Mouse (Mus musculus) v-Abl transformed pro-B cells (cell line): Measurements from ENCODE around the gene Gstm5.

ENCODE experiments used
- in situ Hi-C, 2 experiments: fragments of 400-800 bp; cut with MboI; formaldehyde crosslinking; loops; one replicate each; pipeline ENCODE4 v1.15.1; 2025; ENCODE audit not compliant: unreplicated experiment in 2 of 2

The Gstm5 gene

DNA sequence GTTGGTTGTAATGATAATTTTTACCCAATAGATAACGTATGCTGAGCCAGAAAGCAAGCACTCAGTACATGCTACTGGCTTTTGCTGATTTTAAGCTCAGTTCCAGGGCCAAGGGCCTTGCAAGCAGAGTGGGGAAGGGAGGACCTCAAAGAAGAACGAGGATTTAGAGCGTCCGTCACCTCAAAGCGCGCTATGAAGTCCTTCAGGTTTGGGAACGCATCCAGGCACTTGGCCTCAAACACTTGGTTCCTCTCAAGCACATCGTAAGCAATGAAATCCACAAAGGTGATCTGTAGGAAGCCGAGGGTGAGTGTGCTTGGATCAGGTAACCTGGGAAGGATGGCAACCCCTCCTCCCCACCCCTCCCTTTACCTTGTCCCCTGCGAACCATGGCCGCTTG lies 33.1 kb downstream of the Gstm5 start:
- in situ Hi-C loops, result no loop called here

DNA sequence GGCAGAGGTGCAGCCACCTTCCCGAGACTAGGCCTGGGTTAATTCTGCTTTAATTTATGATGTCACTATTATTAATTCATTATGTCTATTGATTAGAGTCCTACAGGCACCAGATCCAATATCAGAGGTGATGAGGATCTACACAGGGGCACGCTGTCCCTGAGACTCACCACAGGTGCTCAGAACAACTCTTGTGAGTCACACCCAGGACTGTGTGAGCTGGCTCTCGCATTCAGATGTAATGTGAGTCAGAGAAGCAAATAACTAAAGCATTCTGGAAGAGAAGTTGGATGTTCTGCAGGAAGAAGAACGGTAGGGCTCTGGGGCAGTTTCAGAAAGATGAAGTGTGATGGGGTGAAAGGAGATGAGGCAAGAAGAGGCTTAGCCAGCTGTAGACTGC lies 33.6 kb downstream of the Gstm5 start:
- in situ Hi-C loops, result no loop called here

DNA sequence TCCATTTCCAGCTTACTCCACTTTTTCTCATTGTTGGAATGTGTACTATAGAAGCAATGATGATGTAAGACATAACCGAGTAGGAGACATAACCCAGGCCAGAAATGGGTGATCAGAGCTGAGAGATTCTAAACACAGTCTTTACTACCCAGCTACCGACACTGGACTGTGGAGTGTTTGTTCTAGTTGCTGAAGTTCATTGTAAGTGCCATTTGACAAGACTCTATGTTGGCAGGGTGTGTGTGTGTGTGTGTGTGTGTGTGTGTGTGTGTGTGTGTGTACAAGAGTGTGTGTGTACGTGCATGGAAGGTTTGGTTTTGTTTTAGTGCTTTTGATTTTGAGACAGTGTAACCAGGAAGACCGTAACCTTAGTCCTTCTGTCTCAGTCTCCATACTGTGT lies 34.1 kb downstream of the Gstm5 start:
- in situ Hi-C loops, result loop anchor here in 1 of 2 experiments (10.0 kb wide), 2 partner anchors 125 to 215 kb away; partner anchors contain the start of gene Gnai3

DNA sequence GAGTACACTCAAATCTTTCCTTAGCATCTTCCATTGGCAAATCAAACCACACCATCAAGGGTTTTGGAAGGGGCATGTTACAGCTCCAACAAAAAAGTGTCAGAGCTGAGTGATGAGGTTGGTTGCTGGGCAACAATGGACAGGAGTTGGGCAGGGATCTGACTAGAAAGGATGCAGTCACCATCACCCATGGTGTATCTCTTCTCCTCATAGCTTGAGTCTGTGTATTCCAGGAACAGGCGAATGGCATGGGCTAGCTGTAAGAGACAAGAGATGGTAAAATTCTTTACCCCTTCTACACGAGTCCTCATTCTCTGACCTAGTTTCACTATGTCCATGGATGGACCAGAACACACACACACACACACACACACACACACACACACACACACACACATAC lies 35.5 kb downstream of the Gstm5 start:
- in situ Hi-C loops, result loop anchor here in 1 of 2 experiments (10.0 kb wide), 2 partner anchors 124 to 214 kb away; partner anchors contain the start of gene Gnai3

DNA sequence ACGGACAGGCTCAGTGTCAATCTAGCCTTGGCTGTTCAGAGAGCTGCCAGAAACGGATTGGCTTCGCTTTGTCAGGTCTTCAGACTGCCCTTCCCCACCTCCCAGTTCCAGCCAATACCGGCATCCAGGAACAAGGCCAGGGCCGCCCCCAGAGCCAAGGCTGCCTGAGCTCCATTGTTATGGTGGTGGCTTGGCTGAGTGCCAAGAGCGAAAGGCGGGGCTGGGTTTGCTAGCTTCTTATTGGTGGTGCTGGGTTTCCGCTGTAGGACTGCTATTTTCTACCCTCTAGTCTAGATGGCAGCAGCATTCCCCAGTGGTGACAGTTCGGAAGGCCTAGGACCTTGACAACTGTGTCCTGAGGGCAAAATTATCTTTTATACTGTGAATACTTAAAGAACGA lies 36.0 kb downstream of the Gstm5 start, which contains the start of gene Gstm7:
Gene Gstm7, minus strand, starts transcription at position 148 of the 400 bp plus-strand sequence.
- in situ Hi-C loops, result loop anchor here in 1 of 2 experiments (10.0 kb wide), 2 partner anchors 123 to 213 kb away; partner anchors contain the start of gene Gnai3

DNA sequence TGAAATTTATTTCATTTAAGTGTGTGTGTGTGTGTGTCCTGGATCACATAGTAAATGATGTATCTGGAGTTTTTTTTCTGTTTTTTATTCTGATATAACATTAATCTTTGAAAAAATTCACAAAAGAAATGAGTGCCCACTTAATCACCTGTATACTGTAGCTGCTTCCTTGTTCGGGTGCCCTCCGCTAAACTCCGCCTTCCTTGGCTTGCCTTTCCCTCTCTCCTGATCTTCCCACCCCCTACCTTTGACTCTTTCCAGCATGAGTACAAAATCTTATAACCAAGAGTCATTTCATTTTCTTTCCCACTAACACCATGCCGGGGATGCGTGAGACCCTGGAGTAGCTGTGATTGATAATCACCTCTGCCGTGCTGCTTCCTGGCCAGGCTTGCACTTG lies 36.5 kb downstream of the Gstm5 start:
- in situ Hi-C loops, result loop anchor here in 1 of 2 experiments (10.0 kb wide), 2 partner anchors 123 to 213 kb away; partner anchors contain the start of gene Gnai3

DNA sequence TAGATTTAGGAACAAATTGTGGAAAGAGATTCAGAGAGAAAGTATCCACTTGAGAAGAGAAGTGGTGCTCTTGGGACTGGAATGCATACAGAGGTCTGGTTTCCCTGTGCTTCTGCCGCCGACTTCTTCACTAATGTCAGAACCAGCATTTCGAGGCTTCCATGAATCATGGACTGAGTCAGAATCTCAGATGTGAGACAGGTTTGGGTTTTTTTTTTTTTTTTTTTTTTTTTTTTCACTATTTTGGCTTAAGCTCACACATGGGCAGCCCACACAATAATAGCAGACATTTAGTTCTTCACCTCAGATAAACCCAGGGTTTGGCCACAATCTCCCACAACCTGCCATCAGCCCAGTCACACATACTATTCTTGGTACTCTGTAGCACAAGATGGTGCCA lies 39.6 kb downstream of the Gstm5 start:
- in situ Hi-C loops, result loop anchor here in 1 of 2 experiments (10.0 kb wide), 2 partner anchors 120 to 210 kb away; partner anchors contain the start of gene Gnai3

DNA sequence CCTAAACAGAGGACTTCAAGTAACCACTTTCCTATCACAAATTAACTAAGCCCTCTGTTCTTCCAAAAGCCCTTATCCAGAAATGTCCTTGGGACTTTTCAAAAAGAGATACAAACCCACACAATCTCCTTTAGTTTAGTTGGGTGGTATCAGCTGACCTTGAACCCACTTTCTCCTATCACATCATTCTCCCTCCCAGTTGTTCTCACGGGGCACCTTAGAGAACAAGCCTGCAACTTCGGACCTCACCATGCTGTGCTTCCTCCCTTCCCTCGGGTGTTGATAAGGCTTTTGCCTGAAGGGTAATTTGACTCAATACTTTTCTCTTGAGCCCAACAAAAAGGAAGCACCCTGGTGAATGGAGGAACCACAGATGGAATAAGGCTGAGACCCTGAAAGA lies 40.3 kb downstream of the Gstm5 start:
- in situ Hi-C loops, result loop anchor here in 1 of 2 experiments (10.0 kb wide), 2 partner anchors 119 to 209 kb away; partner anchors contain the start of gene Gnai3

DNA sequence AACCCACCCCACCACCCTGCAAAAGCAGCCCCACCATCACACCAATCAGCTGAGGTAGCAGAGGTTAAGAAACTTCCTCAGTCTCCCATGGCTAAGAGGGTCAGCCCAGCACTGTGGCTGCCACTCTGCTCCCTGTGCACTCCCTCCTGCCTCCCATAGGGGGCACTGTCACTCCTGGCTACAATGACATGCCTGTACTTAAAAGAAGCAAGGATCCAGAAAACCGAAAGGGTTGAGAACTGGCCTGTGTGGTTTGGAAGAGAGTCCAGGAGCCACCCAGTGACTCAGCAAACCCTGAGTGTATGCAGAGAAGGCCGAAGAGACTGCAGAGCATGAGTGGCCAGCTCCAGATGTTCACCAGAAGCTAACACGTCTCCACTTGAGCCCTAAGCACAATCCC lies 43.8 kb downstream of the Gstm5 start:
- in situ Hi-C loops, result loop anchor here in 1 of 2 experiments (10.0 kb wide), 2 partner anchors 115 to 205 kb away; partner anchors contain the start of gene Gnai3

DNA sequence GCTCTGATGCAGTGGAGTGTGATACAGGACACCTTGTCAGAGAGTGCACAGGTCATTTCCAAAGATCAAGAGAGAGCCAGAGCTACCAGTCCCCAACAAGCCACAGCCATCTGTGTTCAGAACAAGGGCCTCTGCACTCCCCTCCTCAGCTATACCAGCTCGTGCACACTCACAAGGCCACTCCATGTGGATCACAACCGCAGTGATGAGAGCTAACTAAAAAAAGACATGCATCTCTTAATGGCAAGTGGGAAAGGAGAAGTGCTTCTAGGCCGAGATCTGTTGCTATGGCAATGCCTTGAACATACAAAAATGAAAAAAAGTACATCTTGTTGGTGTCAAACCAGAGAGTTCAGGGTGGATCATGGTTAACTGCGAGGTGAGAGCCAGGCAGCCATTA lies 44.2 kb downstream of the Gstm5 start:
- in situ Hi-C loops, result loop anchor here in 1 of 2 experiments (10.0 kb wide), 2 partner anchors 115 to 205 kb away; partner anchors contain the start of gene Gnai3

DNA sequence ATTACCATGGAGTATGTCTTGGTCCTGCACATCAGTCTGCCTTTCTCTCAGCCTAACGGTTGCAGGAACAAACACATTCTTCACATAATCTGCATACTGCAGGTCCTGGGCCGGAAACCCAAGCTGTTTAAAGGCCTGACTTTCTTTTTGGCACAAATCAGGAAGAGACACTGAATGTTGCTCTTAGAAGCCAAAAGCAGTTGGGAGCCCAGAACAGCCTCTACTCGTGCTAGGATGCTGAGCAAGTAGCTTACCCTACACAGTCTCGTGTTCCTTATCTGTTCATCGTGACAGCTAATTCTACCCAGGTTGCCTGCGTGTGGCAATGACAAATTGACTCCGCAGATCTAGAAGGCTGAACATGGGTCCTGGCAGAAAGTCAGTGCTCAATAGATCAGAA lies 44.9 kb downstream of the Gstm5 start:
- in situ Hi-C loops, result no loop called here

DNA sequence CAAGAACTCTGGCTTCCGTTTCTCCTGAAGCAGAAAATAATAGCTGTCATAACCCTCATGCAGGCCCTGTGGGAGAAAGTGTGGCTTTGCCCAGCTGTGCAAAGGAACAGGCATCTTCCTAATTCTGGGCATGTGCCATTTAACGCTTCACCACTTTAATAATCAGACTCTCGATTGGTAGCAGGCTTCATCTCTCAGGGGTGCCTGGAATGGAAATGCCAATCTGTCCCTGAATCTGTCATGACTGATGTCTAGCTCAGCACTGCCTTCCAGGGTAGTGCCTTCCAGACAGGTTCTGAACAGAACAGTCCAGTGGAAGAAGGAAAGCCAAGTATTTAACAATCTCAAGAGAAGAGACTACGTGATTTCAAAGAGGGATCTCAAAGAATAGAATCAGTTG lies 45.6 kb downstream of the Gstm5 start:
- in situ Hi-C loops, result no loop called here

DNA sequence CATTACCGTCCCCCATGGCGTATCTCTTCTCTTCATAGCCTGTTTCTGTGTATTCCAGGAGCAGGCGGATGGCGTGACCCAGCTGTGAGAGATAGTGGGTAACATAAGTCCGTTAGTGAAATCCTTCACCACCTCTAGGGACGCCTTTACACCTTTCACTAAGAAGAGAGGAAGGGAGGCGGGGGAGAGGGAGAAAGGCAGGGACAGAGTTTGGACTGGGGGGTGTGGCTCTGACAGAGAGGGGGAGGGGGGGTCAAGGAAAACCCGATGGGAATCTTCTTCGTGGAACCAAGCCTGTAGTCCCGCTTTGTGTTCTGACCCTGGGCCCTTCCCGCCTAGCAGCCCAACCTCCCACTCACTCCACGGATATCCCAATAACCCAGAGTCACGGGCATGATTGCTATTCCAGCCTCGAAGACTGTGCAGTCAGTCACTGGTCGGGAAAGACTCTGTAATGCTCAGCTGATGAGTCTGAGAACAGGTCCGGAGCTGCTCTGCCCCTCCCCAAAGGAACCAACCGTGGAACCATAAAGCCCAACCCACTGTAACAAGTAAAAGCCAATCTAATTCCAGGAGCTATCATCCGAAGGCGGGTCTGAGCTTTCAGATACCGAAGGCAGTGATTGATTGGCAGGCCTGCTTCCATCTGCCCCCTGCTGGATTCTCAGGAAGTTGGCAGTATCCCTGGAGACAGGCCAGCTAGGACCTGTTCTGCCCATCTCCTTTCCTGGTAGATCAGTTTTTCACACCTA lies 47.8 kb downstream of the Gstm5 start, which contains the start of gene Gstm6:
Gene Gstm6, minus strand, starts transcription at position 511 of the 752 bp plus-strand sequence.
- in situ Hi-C loops, result no loop called here

DNA sequence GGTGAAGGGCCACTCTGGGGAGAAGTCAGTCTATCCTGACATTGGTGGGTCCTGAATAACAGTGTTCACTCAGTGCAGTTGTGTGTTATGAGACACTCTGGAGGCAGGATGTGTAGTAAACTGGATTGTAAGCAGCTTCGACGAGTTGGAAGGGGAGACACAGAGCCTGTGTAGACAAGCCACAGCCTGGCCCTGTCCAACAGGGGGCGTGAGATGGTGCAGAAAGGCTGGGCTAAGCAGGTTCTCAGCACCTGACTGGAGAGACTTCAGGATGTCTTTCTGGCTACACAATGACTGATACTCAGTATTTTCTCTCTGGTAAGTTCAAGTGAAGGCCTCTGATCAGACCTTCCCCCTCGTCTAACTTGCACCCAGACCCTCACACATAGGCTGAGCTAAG lies 50.1 kb downstream of the Gstm5 start:
- in situ Hi-C loops, result no loop called here
